Mouse (Mus musculus) myocyte (in vitro differentiated cells): ENCODE measurements around the gene Dpp6.

ENCODE experiments used
- CEBPB ChIP-seq: IDR thresholded peaks from 2 replicates; pipeline ENCODE4 v1.6.1; 2011; ENCODE audit warnings: mild to moderate bottlenecking, moderate library complexity; ENCODE audit not compliant: poor library complexity, insufficient read depth, severe bottlenecking
- MAX ChIP-seq: IDR thresholded peaks from one replicate; pipeline ENCODE4 v1.6.1; 2011; ENCODE audit warnings: low read depth, mild to moderate bottlenecking, control low read depth
- MYOD1 ChIP-seq, 3 experiments: IDR thresholded peaks; one replicate each; pipeline ENCODE4 v1.6.1; 2011; ENCODE audit warnings: control low read depth in 2 of 3, low read depth in 2 of 3, mild to moderate bottlenecking in 2 of 3, moderate library complexity in 1 of 3; ENCODE audit not compliant: insufficient read length in 2 of 3, control insufficient read depth in 1 of 3
- POLR2A ChIP-seq: IDR thresholded peaks from one replicate; pipeline ENCODE4 v1.6.1; 2011; ENCODE audit warnings: low read depth, mild to moderate bottlenecking, control low read depth, moderate library complexity; ENCODE audit not compliant: insufficient read length
- POLR2AphosphoS2 ChIP-seq: IDR thresholded peaks from one replicate; pipeline ENCODE4 v1.6.1; 2011; ENCODE audit warnings: low read depth, control low read depth; ENCODE audit not compliant: insufficient read length
- REST ChIP-seq: IDR thresholded peaks from one replicate; pipeline ENCODE4 v1.6.1; 2011; ENCODE audit warnings: mild to moderate bottlenecking, control low read depth, moderate library complexity; ENCODE audit not compliant: insufficient read depth, insufficient read length
- SRF ChIP-seq: IDR thresholded peaks from one replicate; pipeline ENCODE4 v1.6.1; 2011; ENCODE audit warnings: low read depth; ENCODE audit not compliant: control insufficient read depth, insufficient read length
- TCF12 ChIP-seq: IDR thresholded peaks from one replicate; pipeline ENCODE4 v1.6.1; 2011; ENCODE audit warnings: mild to moderate bottlenecking, control low read depth; ENCODE audit not compliant: poor library complexity, insufficient read depth, severe bottlenecking
- TCF3 ChIP-seq: IDR thresholded peaks from one replicate; pipeline ENCODE4 v1.6.1; 2011; ENCODE audit warnings: low read depth, control low read depth; ENCODE audit not compliant: insufficient read length
- USF1 ChIP-seq: IDR thresholded peaks from one replicate; pipeline ENCODE4 v1.6.1; 2011; ENCODE audit warnings: low read depth, mild to moderate bottlenecking, control low read depth, moderate library complexity

GRCm38 (mm10) chr5:27203131-27203530 lies 386.1 kb downstream of the Dpp6 start:
- TF ChIP-seq USF1 (no peak), TCF12 (no peak), CEBPB (no peak), POLR2A (no peak), TCF3 (no peak), MYOD1 (IDR thresholded peaks at IDR 0.05; ENCODE audit: control insufficient read depth in 1 of 3, insufficient read length in 2 of 3, low read depth in 2 of 3) (no peak), MAX (no peak), SRF (no peak), POLR2AphosphoS2 (no peak), REST (no peak)
